Mouse (Mus musculus): ENCODE measurements around the gene Abhd16a. TPM values are rescaled to one million over a fixed set of nuclear protein-coding genes. Genes with fewer than 3 reads are reported as not detected.
A peak's percentile ranks its signal among the peaks of the same experiment; 100 is the strongest.

Abhd16a gene
- 100 to 1,000 TPM in 14 of 26 experiments, 10 to 100 TPM in 12; 33.8 to 282 (median 106) TPM for total RNA-seq (2018; cell fraction: chromatin; rRNA removed)
- total RNA-seq (2018; cell fraction: cytosol; rRNA removed) = 10 to 100 TPM; 38.8 to 61.1 (median 50.8) TPM
- 100 to 1,000 TPM in 2 of 26 experiments, 10 to 100 TPM in 24; 38.9 to 173 (median 67.8) TPM for total RNA-seq (2018; cell fraction: nucleus; rRNA removed)
- 33.9 to 63.2 TPM (median 53.2 TPM) in 3 replicates for polyA plus RNA-seq (2018)

GRCm38 (mm10) chr17:35088825-35089644, at the start of gene Abhd16a:
Gene Abhd16a, plus strand, starts transcription at chr17:35089263.
- Histone ChIP-seq H3K27ac (peak within 1 kb of the TSS; percentile 47), H3K36me3 (ENCODE audit: inconsistent target) (peaks cover 25% of the 10 kb centered on the region), H3K4me3 (ENCODE audit: inconsistent target) (peak within 1 kb of the TSS; percentile 68), H3K79me2 (ENCODE audit: inconsistent target) (peaks cover 13% of the 10 kb centered on the region; the same call in 1 of the 2 replicates)
- 3% methylated on average over 66 of the region's 67 CpGs for WGBS (ENCODE audit: missing documents)

GRCm38 (mm10) chr17:35043794-35044193, 45.3 kb upstream of the Abhd16a start:
- H3K27ac ChIP-seq = peak overlapping the region; percentile 96
- WGBS (ENCODE audit: missing documents) = 96% methylated on average over 4 of the region's 4 CpGs
- H3K79me2 ChIP-seq (ENCODE audit: inconsistent target) = no peaks in the 10 kb centered on the region
- no peaks in the 10 kb centered on the region for H3K36me3 ChIP-seq (ENCODE audit: inconsistent target)
- H3K4me3 ChIP-seq (ENCODE audit: inconsistent target) = no peak overlapping the region

- Histone ChIP-seq H3K4me3 (ENCODE audit: inconsistent target) (peak overlapping the region; percentile 56), H3K36me3 (ENCODE audit: inconsistent target) (no peaks in the 10 kb centered on the region), H3K79me2 (ENCODE audit: inconsistent target) (peaks cover 4% of the 10 kb centered on the region; the same call in 1 of the 2 replicates), H3K27ac (peak overlapping the region; percentile 96)
- WGBS (ENCODE audit: missing documents) = 49% methylated on average over 7 of the region's 7 CpGs
Measured at GRCm38 (mm10) chr17:35044904-35045806, 43.9 kb upstream of the Abhd16a start.

- WGBS (ENCODE audit: missing documents) = 3% methylated on average over 43 of the region's 48 CpGs
- peak overlapping the region; percentile 96 for H3K27ac ChIP-seq
Measured at GRCm38 (mm10) chr17:35045807-35046680, 43.0 kb upstream of the Abhd16a start.

GRCm38 (mm10) chr17:35046681-35047455, 42.2 kb upstream of the Abhd16a start, which contains the start of gene Msh5:
Gene Msh5, minus strand, starts transcription at chr17:35046745.
- Histone ChIP-seq H3K79me2 (ENCODE audit: inconsistent target) (peaks cover 21% of the 10 kb centered on the region), H3K27ac (peak within 1 kb of the TSS; percentile 98), H3K36me3 (ENCODE audit: inconsistent target) (no peaks in the 10 kb centered on the region), H3K4me3 (ENCODE audit: inconsistent target) (peak within 1 kb of the TSS; percentile 56)
- 0% methylated on average over 33 of the region's 33 CpGs for WGBS (ENCODE audit: missing documents)

More at GRCm38 (mm10) chr17:35045807-35046680, 43.0 kb upstream of the Abhd16a start:
- Histone ChIP-seq H3K36me3 (ENCODE audit: inconsistent target) (no peaks in the 10 kb centered on the region), H3K4me3 (ENCODE audit: inconsistent target) (peak overlapping the region; percentile 56), H3K79me2 (ENCODE audit: inconsistent target) (peaks cover 13% of the 10 kb centered on the region; the same call in 1 of the 2 replicates)

GRCm38 (mm10) chr17:35047688-35048087, 41.4 kb upstream of the Abhd16a start:
- Histone ChIP-seq H3K27ac (peak overlapping the region; percentile 98), H3K36me3 (ENCODE audit: inconsistent target) (peaks cover 5% of the 10 kb centered on the region; the same call in 1 of the 2 replicates), H3K4me3 (ENCODE audit: inconsistent target) (no peak overlapping the region), H3K79me2 (ENCODE audit: inconsistent target) (peaks cover 29% of the 10 kb centered on the region)
- 0% methylated on average over 1 of the region's 1 CpGs for WGBS (ENCODE audit: missing documents)

- H3K36me3 ChIP-seq (ENCODE audit: inconsistent target) = peaks cover 12% of the 10 kb centered on the region; the same call in 1 of the 2 replicates
- H3K4me3 ChIP-seq (ENCODE audit: inconsistent target) = no peak overlapping the region; the same call in 1 of the 2 replicates
- WGBS (ENCODE audit: missing documents) = 0% methylated on average over 11 of the region's 11 CpGs
- H3K79me2 ChIP-seq (ENCODE audit: inconsistent target) = peaks cover 36% of the 10 kb centered on the region
- peak overlapping the region; percentile 98 for H3K27ac ChIP-seq
Measured at GRCm38 (mm10) chr17:35048149-35048931, 40.7 kb upstream of the Abhd16a start.

- 18% methylated on average over 5 of the region's 5 CpGs for WGBS (ENCODE audit: missing documents)
- peak overlapping the region; percentile 94; the same call in 1 of the 2 replicates for H3K4me3 ChIP-seq (ENCODE audit: inconsistent target)
- peaks cover 18% of the 10 kb centered on the region; the same call in 1 of the 2 replicates for H3K36me3 ChIP-seq (ENCODE audit: inconsistent target)
- peak overlapping the region; percentile 98 for H3K27ac ChIP-seq
- H3K79me2 ChIP-seq (ENCODE audit: inconsistent target) = peaks cover 42% of the 10 kb centered on the region
Measured at GRCm38 (mm10) chr17:35048932-35049440, 40.1 kb upstream of the Abhd16a start.

GRCm38 (mm10) chr17:35049561-35050016, 39.5 kb upstream of the Abhd16a start, which contains the start of gene Clic1:
Gene Clic1, plus strand, starts transcription at chr17:35049966.
- H3K36me3 ChIP-seq (ENCODE audit: inconsistent target) = peaks cover 24% of the 10 kb centered on the region; the same call in 1 of the 2 replicates
- whole genome bisulfite sequencing (ENCODE audit: missing documents) = 0% methylated on average over 10 of the region's 11 CpGs
- peaks cover 48% of the 10 kb centered on the region for H3K79me2 ChIP-seq (ENCODE audit: inconsistent target)
- peak within 1 kb of the TSS; percentile 98 for H3K27ac ChIP-seq
- peak within 1 kb of the TSS; percentile 94 for H3K4me3 ChIP-seq (ENCODE audit: inconsistent target)

- under 1% methylated on average over 27 of the region's 27 CpGs for WGBS (ENCODE audit: missing documents)
- Histone ChIP-seq H3K27ac (peak overlapping the region; percentile 98), H3K4me3 (ENCODE audit: inconsistent target) (peak overlapping the region; percentile 94), H3K36me3 (ENCODE audit: inconsistent target) (peaks cover 31% of the 10 kb centered on the region), H3K79me2 (ENCODE audit: inconsistent target) (peaks cover 55% of the 10 kb centered on the region)
Measured at GRCm38 (mm10) chr17:35050126-35050750, 38.8 kb upstream of the Abhd16a start.
